Mouse (Mus musculus) thymus, adult 2 months (tissue): ENCODE data around the gene Hoxc10.

ENCODE experiments used
- CTCF ChIP-seq: fragments of 200-500 bp; IDR thresholded peaks from 2 replicates; pipeline ENCODE4 v1.5.1; 2012; ENCODE audit warnings: mild to moderate bottlenecking, control low read depth, low read length, moderate library complexity, borderline replicate concordance; ENCODE audit not compliant: control insufficient read depth, poor library complexity, insufficient read depth; ENCODE audit errors: extremely low read depth
- POLR2A ChIP-seq: fragments of 200-500 bp; IDR thresholded peaks from 2 replicates; pipeline ENCODE4 v1.6.1; 2012; ENCODE audit warnings: mild to moderate bottlenecking, low read length, control low read depth, moderate library complexity; ENCODE audit not compliant: control insufficient read depth, poor library complexity, insufficient read depth; ENCODE audit errors: extremely low read depth

DNA sequence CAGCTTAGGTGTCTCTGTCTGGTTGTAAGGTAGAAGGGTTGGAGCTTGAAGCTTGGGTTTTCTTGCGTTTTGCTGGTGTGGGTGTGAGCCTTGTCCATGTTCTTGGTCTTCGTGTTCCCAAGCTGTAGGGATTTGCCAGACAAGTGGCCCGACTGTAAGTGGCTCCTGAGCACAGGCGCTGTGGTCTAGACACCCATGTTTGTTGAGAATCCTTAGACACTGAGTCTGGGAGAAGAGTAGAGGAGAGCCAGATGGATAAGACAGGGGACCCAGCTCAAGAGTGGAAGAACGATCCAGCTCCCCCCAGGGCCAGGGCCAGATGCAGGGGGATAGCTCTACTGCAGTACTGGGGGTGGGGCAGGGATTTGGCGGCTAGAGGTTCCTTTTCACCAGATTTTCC lies 6.2 kb downstream of the Hoxc10 start:
- no peak for TF ChIP-seq POLR2A
- no peak for TF ChIP-seq CTCF
